Mouse (Mus musculus): ENCODE measurements around the gene Sept10. TPM values are rescaled to one million over a fixed set of nuclear protein-coding genes. Genes with fewer than 3 reads are reported as not detected.
A peak's percentile ranks its signal among the peaks of the same experiment; 100 is the strongest.

Sept10 gene
- polyA plus RNA-seq, 2 experiments: 40.1 to 48.8 TPM

DNA sequence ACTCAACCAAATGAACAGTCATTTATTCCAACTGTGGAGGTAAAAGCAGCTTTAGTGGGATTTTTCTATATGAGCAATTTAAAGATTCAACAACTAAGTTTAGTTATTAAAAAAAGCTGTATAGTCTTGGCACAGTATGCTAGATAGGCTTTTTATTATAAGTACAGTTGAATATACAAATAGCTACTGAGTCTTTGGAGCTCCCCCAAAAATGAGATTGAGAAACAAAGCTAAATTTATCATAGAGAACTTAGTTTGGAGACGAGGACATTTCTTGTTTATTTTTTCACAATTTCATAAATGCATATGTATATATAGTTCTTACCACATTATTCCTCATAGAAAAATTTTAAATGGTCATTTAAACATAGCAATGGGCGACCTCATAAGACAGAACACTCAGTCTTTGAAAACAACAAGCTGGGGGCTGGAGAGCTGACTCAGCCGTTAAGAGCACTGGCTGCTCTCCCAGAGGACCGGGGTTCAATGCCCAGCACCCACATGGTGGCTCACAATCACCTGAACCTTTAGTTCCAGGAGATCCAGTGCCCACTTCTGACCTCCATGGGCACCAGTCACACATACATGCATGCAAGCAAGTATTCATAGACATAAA, 7.7 kb upstream of the Sept10 start:
- no peaks in the 10 kb centered on the region for H3K27me3 ChIP-seq (ENCODE audit: control insufficient read depth, insufficient read depth, low read length)
- no peaks in the 10 kb centered on the region for H3K9me3 ChIP-seq (ENCODE audit: control insufficient read depth, low read length)
- no peak for ATAC-seq (ENCODE audit: low FRiP score, low read depth)
- DNase-seq (ENCODE audit: low spot score): no peak
- H3K4me1 ChIP-seq (ENCODE audit: control insufficient read depth, insufficient read depth, low read length): no peaks in the 10 kb centered on the region
- no peak overlapping the region for H3K4me3 ChIP-seq (replicated peaks; ENCODE audit: low read length)
- no peaks in the 10 kb centered on the region for H3K36me3 ChIP-seq (ENCODE audit: control insufficient read depth, insufficient read depth, low read length)
- 72% methylated on average over 4 of the region's 4 CpGs for WGBS
- H3K4me2 ChIP-seq (replicated peaks; ENCODE audit: low read depth, low read length, severe bottlenecking): no peak overlapping the region
- TF ChIP-seq POLR2A (IDR thresholded peaks at IDR 0.05; ENCODE audit: borderline replicate concordance, extremely low read depth, insufficient read depth, insufficient read length): no peak
- H3K9ac ChIP-seq (ENCODE audit: low read depth, low read length, severe bottlenecking): no peak overlapping the region
- no peak overlapping the region for H3K27ac ChIP-seq (replicated peaks; ENCODE audit: low read depth, low read length)

DNA sequence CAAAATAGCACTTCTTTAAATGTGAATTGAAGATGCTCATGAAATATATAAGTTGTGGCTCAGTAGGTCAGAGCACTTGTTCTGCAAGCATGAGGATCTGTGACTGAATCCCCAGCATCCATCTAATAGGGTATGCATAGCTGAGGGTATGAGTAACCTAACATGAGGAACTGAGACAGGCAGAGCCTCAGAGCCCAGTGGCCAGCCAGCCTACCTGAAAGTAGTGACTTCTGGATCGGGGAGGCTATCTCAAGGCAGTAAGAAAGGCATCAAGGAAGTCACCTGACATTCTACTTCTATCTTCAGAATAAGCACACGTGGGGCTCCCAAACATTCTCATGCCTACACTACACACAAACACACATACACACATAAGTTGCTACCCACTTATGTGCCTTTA, 3.5 kb upstream of the Sept10 start:
- Histone ChIP-seq H3K9ac (ENCODE audit: low read depth, low read length, severe bottlenecking) (no peak overlapping the region), H3K27me3 (ENCODE audit: control insufficient read depth, insufficient read depth, low read length) (no peaks in the 10 kb centered on the region), H3K4me2 (replicated peaks; ENCODE audit: low read depth, low read length, severe bottlenecking) (no peak overlapping the region), H3K36me3 (ENCODE audit: control insufficient read depth, insufficient read depth, low read length) (no peaks in the 10 kb centered on the region), H3K4me1 (ENCODE audit: control insufficient read depth, insufficient read depth, low read length) (peaks cover 14% of the 10 kb centered on the region), H3K9me3 (ENCODE audit: control insufficient read depth, low read length) (no peaks in the 10 kb centered on the region), H3K27ac (replicated peaks; ENCODE audit: low read depth, low read length) (no peak overlapping the region), H3K4me3 (replicated peaks; ENCODE audit: low read length) (no peak overlapping the region)
- no peak for ATAC-seq (ENCODE audit: low FRiP score, low read depth)
- no peak for DNase-seq (ENCODE audit: low spot score)
- TF ChIP-seq POLR2A (IDR thresholded peaks at IDR 0.05; ENCODE audit: borderline replicate concordance, extremely low read depth, insufficient read depth, insufficient read length): no peak
- 97% methylated on average over 2 of the region's 2 CpGs for WGBS

GRCm38 (mm10) chr10:59223890-59224289, 2.2 kb upstream of the Sept10 start:
- H3K27ac ChIP-seq (replicated peaks; ENCODE audit: low read depth, low read length): no peak overlapping the region
- WGBS: 59% methylated on average over 4 of the region's 4 CpGs
- H3K36me3 ChIP-seq (ENCODE audit: control insufficient read depth, insufficient read depth, low read length): no peaks in the 10 kb centered on the region
- H3K27me3 ChIP-seq (ENCODE audit: control insufficient read depth, insufficient read depth, low read length): no peaks in the 10 kb centered on the region
- peak overlapping the region; percentile 82 for H3K4me3 ChIP-seq (replicated peaks; ENCODE audit: low read length)
- H3K9ac ChIP-seq (ENCODE audit: low read depth, low read length, severe bottlenecking): no peak overlapping the region
- no peak for TF ChIP-seq POLR2A (IDR thresholded peaks at IDR 0.05; ENCODE audit: borderline replicate concordance, extremely low read depth, insufficient read depth, insufficient read length)
- no peak for ATAC-seq (ENCODE audit: low FRiP score, low read depth)
- peak overlapping the region; percentile 96 for H3K4me2 ChIP-seq (replicated peaks; ENCODE audit: low read depth, low read length, severe bottlenecking)
- DNase-seq (ENCODE audit: low spot score): no peak
- no peaks in the 10 kb centered on the region for H3K9me3 ChIP-seq (ENCODE audit: control insufficient read depth, low read length)
- peaks cover 14% of the 10 kb centered on the region for H3K4me1 ChIP-seq (ENCODE audit: control insufficient read depth, insufficient read depth, low read length)

- TF ChIP-seq POLR2A (IDR thresholded peaks at IDR 0.05; ENCODE audit: borderline replicate concordance, extremely low read depth, insufficient read depth, insufficient read length): no peak
- DNase-seq (ENCODE audit: low spot score) (no peak), ATAC-seq (ENCODE audit: low FRiP score, low read depth) (no peak)
- WGBS: 43% methylated on average over 13 of the region's 14 CpGs
- peak overlapping the region; percentile 92 for H3K9ac ChIP-seq (ENCODE audit: low read depth, low read length, severe bottlenecking)
- no peak overlapping the region for H3K27ac ChIP-seq (replicated peaks; ENCODE audit: low read depth, low read length)
- H3K27me3 ChIP-seq (ENCODE audit: control insufficient read depth, insufficient read depth, low read length): no peaks in the 10 kb centered on the region
- peak overlapping the region; percentile 96 for H3K4me2 ChIP-seq (replicated peaks; ENCODE audit: low read depth, low read length, severe bottlenecking)
- H3K4me3 ChIP-seq (replicated peaks; ENCODE audit: low read length): peak overlapping the region; percentile 82
- H3K36me3 ChIP-seq (ENCODE audit: control insufficient read depth, insufficient read depth, low read length): no peaks in the 10 kb centered on the region
- H3K9me3 ChIP-seq (ENCODE audit: control insufficient read depth, low read length): no peaks in the 10 kb centered on the region
- H3K4me1 ChIP-seq (ENCODE audit: control insufficient read depth, insufficient read depth, low read length): peaks cover 14% of the 10 kb centered on the region
Measured at GRCm38 (mm10) chr10:59223301-59223700, 1.7 kb upstream of the Sept10 start.

- ATAC-seq (ENCODE audit: low FRiP score, low read depth) (no peak), DNase-seq (ENCODE audit: low spot score) (no peak)
- H3K9ac ChIP-seq (ENCODE audit: low read depth, low read length, severe bottlenecking): peak overlapping the region; percentile 92
Measured at GRCm38 (mm10) chr10:59222271-59223101, 839 bp upstream of the Sept10 start.

More at GRCm38 (mm10) chr10:59222271-59223101, 839 bp upstream of the Sept10 start:
- H3K27ac ChIP-seq (replicated peaks; ENCODE audit: low read depth, low read length): peak overlapping the region; percentile 89
- no peak for TF ChIP-seq POLR2A (IDR thresholded peaks at IDR 0.05; ENCODE audit: borderline replicate concordance, extremely low read depth, insufficient read depth, insufficient read length)
- WGBS: 2% methylated on average over 40 of the region's 49 CpGs
- no peaks in the 10 kb centered on the region for H3K36me3 ChIP-seq (ENCODE audit: control insufficient read depth, insufficient read depth, low read length)
- peak overlapping the region; percentile 82 for H3K4me3 ChIP-seq (replicated peaks; ENCODE audit: low read length)
- no peaks in the 10 kb centered on the region for H3K27me3 ChIP-seq (ENCODE audit: control insufficient read depth, insufficient read depth, low read length)
- peaks cover 14% of the 10 kb centered on the region for H3K4me1 ChIP-seq (ENCODE audit: control insufficient read depth, insufficient read depth, low read length)
- peak overlapping the region; percentile 96 for H3K4me2 ChIP-seq (replicated peaks; ENCODE audit: low read depth, low read length, severe bottlenecking)
- no peaks in the 10 kb centered on the region for H3K9me3 ChIP-seq (ENCODE audit: control insufficient read depth, low read length)
